Mouse (Mus musculus): ENCODE results near the gene Mast2. TPM values are rescaled to one million over a fixed set of nuclear protein-coding genes. Genes with fewer than 3 reads are reported as not detected.

Mast2 gene
- total RNA-seq, 2 experiments from 2014 or later, result 37.2 to 44.0 TPM

Other genes with a start within 250 kb of the Mast2 start
- 10 to 100 TPM; 15.7 to 19.7 TPM for gene Pik3r3, start 242.6 kb downstream of the Mast2 start, total RNA-seq (2021)
- gene Ipp, start 43.4 kb upstream of the Mast2 start, total RNA-seq (2021), result 10 to 100 TPM; 14.0 to 19.6 TPM
- 10 to 100 TPM; 20.3 to 21.2 TPM for gene Tmem69, start 91.8 kb upstream of the Mast2 start, total RNA-seq (2021)
- 10 to 100 TPM; 64.9 to 85.9 TPM for gene Gpbp1l1, start 93.5 kb upstream of the Mast2 start, total RNA-seq (2021)
- gene Ccdc17, start 132.5 kb upstream of the Mast2 start, total RNA-seq (2021), result 10 to 100 TPM in 1 of 2 experiments, 1 to 10 TPM in 1; 9.1 to 12.1 TPM
- gene Nasp, start 163.8 kb upstream of the Mast2 start, total RNA-seq (2021), result 10 to 100 TPM; 29.8 to 35.0 TPM
- 100 to 1,000 TPM; 864 to 917 TPM for gene Akr1a1, start 187.5 kb upstream of the Mast2 start, total RNA-seq (2021)
- gene Prdx1, start 221.4 kb upstream of the Mast2 start, total RNA-seq (2021), result 100 to 1,000 TPM; 682 to 824 TPM
- 10 to 100 TPM; 32.9 to 33.5 TPM for gene Mmachc, start 244.2 kb upstream of the Mast2 start, total RNA-seq (2021)
- gene Ccdc163, start 244.3 kb upstream of the Mast2 start, total RNA-seq (2021), result 10 to 100 TPM; 16.2 to 19.2 TPM

All from adrenal gland, postnatal 36 days (tissue).